Mouse (Mus musculus) stomach, embryonic 14.5 days (tissue): ENCODE data around the gene Degs2. TPM values are rescaled to one million over a fixed set of nuclear protein-coding genes. Genes with fewer than 3 reads are reported as not detected.

Experiments
- ATAC-seq: fragments of 200-750 bp; cut with Nextera tagmentation; 2 replicates; pipeline ENCODE4 v1.8.0; 2017; ENCODE audit warnings: low read depth, moderate TSS enrichment; ENCODE audit not compliant: insufficient number of reproducible peaks, insufficient read depth, low FRiP score
- H3K27ac ChIP-seq: fragments of 300-500 bp; sonication (generic); 2 replicates; pipeline ENCODE4 v1.5.1; 2014; ENCODE audit warnings: mild to moderate bottlenecking, low read length, moderate library complexity, mixed read lengths
- H3K27me3 ChIP-seq: fragments of 300-500 bp; sonication (generic); 2 replicates; pipeline ENCODE4 v1.6.1; 2014; ENCODE audit warnings: low read length, control low read depth, mixed read lengths; ENCODE audit not compliant: control insufficient read depth, insufficient read depth
- H3K36me3 ChIP-seq: fragments of 300-500 bp; sonication (generic); 2 replicates; pipeline ENCODE4 v1.6.1; 2014; ENCODE audit warnings: mild to moderate bottlenecking, control low read depth, low read length, moderate library complexity, mixed read lengths; ENCODE audit not compliant: control insufficient read depth, insufficient read depth
- H3K4me1 ChIP-seq: fragments of 300-500 bp; sonication (generic); 2 replicates; pipeline ENCODE4 v1.6.1; 2014; ENCODE audit warnings: low read length, control low read depth, mixed read lengths; ENCODE audit not compliant: control insufficient read depth, insufficient read depth
- H3K4me2 ChIP-seq: fragments of 300-500 bp; sonication (generic); replicated peaks from 2 replicates; pipeline ENCODE4 v1.6.1; 2014; ENCODE audit warnings: low read depth, low read length, control low read depth
- H3K4me3 ChIP-seq: fragments of 300-500 bp; sonication (generic); 2 replicates; pipeline ENCODE4 v1.5.1; 2014; ENCODE audit warnings: low read depth, low read length, control low read depth
- H3K9ac ChIP-seq: fragments of 300-500 bp; sonication (generic); replicated peaks from 2 replicates; pipeline ENCODE4 v1.6.1; 2014; ENCODE audit warnings: low read depth, mild to moderate bottlenecking, control low read depth, low read length, moderate library complexity, mixed read lengths
- H3K9me3 ChIP-seq: fragments of 300-500 bp; sonication (generic); 2 replicates; pipeline ENCODE4 v1.6.1; 2016; ENCODE audit warnings: low read depth, low read length, control low read depth; ENCODE audit not compliant: control insufficient read depth
- WGBS: fragments of 180-500 bp; shearing (Covaris S2); extraction: QIAGEN DNeasy Blood & Tissue Kit; methylation state at CpG from one replicate; pipeline ENCODE4 v1.1.7; 2014; 5-methylcytosine and 5-hydroxymethylcytosine counted together
- polyA plus RNA-seq: library from polyadenylated mRNA; unstranded; fragments of >200 nt; fragmentation: Nextera tagmentation; extraction: Ambion mirVana; gene quantifications from 2 replicates; pipeline ENCODE4 v1.2.1, GENCODE M21; 2014

The Degs2 gene
- polyA plus RNA-seq, 1 experiment from 2014 or later, result 17.9 TPM

DNA sequence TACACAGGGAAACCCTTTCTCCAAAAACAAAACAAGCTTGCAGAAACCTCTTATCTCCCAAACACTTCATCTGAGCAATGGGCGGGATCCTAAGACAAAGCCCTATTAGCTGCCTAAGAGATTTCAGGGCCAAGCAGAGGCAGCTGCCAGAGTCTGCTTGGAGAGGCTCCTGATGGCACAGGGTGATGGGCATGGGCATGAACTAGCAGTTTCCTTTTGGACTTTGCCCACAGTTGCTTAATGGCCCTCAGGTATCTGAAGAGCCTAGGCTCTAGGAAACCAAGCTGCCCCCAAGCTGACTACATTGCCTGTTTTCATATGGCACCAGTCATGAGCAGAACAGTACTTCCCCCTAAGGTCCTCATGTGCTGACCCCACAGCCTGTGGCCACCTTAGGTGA, 7.9 kb downstream of the Degs2 start:
- no peaks in the 10 kb centered on the region for H3K36me3 ChIP-seq
- no peak overlapping the region for H3K27ac ChIP-seq
- no peak overlapping the region for H3K9ac ChIP-seq
- ATAC-seq, result no peak
- H3K27me3 ChIP-seq, result no peaks in the 10 kb centered on the region
- H3K4me1 ChIP-seq, result no peaks in the 10 kb centered on the region
- H3K4me2 ChIP-seq, result no peak overlapping the region
- no peaks in the 10 kb centered on the region for H3K9me3 ChIP-seq
- H3K4me3 ChIP-seq, result no peak overlapping the region
- WGBS, result 93% methylated on average over 1 of the region's 1 CpGs

DNA sequence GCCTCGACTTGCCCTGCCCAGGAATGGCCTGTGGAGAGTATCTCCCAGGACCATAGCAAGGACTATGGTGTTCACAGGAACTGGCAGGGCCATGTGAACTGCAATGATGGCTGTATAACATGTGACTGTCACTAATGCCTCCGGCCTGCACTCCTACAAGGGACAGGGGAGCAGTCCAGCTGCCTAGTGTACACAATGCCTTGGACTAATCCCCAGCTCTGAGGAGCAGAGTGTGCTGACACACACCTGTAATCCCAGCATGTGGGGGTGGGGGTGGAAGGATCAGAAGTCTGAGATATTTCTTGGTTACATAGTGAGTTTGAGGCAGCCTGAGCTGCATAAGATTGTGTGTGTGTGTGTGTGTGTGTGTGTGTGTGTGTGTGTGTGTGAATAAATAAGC, 8.5 kb downstream of the Degs2 start:
- H3K27me3 ChIP-seq, result no peaks in the 10 kb centered on the region
- H3K9ac ChIP-seq, result no peak overlapping the region
- ATAC-seq, result 0 out of 2 replicates have a peak, but pooled peaks have one; percentile 14
- no peak overlapping the region for H3K4me2 ChIP-seq
- no peaks in the 10 kb centered on the region; the same call in 1 of the 2 replicates for H3K36me3 ChIP-seq
- no peak overlapping the region for H3K27ac ChIP-seq
- H3K9me3 ChIP-seq, result no peaks in the 10 kb centered on the region
- H3K4me3 ChIP-seq, result no peak overlapping the region
- 58% methylated on average over 2 of the region's 2 CpGs for whole genome bisulfite sequencing
- peaks cover 3% of the 10 kb centered on the region; the same call in 1 of the 2 replicates for H3K4me1 ChIP-seq

DNA sequence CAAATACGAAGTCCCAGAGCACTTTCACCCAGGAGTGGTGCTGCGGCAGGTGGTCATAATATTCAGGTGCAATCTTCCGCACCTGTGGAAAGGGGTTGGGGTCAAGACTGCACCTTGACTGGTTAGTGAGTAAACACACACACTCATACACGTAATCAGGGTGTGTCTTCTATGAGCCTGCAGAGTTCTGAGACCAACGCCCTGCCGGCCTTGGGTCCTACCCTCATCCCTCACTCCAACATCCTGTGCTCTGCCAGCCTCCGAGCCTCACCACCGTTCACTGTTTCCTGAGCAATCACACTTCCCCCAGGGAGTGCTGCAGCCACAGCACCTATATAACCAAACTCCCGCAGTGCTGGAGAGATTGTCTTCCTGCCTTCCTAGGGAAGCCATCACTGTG, 11.6 kb downstream of the Degs2 start:
- no peak for ATAC-seq
- no peaks in the 10 kb centered on the region for H3K27me3 ChIP-seq
- peak overlapping the region; percentile 71; the same call in 1 of the 2 replicates for H3K27ac ChIP-seq
- H3K9me3 ChIP-seq, result no peaks in the 10 kb centered on the region
- WGBS, result 66% methylated on average over 9 of the region's 9 CpGs
- H3K36me3 ChIP-seq, result peaks cover 8% of the 10 kb centered on the region
- H3K9ac ChIP-seq, result no peak overlapping the region
- H3K4me1 ChIP-seq, result peaks cover 4% of the 10 kb centered on the region; the same call in 1 of the 2 replicates
- no peak overlapping the region for H3K4me3 ChIP-seq
- no peak overlapping the region for H3K4me2 ChIP-seq

DNA sequence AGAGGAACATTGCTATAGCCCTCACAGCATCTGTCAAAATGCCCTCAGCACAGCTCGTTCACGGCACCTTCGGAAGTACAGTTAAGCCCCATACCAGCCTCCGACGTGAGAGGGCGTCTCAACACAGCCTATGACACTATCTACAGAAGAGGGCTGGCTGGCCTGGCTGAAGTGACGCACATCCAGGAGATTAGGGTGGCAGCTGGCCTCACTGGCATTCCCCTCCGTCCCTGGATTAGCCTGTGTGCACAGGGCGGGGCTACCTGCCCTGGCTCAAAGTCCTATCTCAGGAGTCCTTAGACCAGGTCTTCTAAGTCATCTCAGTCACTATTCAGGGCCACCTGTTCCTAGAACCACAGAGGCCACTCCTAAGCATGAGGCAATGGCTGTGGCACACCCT, 12.9 kb downstream of the Degs2 start:
- Histone ChIP-seq H3K4me1 (peaks cover 4% of the 10 kb centered on the region; the same call in 1 of the 2 replicates), H3K27ac (peak overlapping the region; percentile 33; the same call in 1 of the 2 replicates), H3K4me3 (no peak overlapping the region), H3K9ac (no peak overlapping the region), H3K36me3 (peaks cover 17% of the 10 kb centered on the region), H3K27me3 (no peaks in the 10 kb centered on the region), H3K4me2 (no peak overlapping the region), H3K9me3 (no peaks in the 10 kb centered on the region)
- WGBS, result 78% methylated on average over 9 of the region's 9 CpGs
- peak; percentile 67 for ATAC-seq

DNA sequence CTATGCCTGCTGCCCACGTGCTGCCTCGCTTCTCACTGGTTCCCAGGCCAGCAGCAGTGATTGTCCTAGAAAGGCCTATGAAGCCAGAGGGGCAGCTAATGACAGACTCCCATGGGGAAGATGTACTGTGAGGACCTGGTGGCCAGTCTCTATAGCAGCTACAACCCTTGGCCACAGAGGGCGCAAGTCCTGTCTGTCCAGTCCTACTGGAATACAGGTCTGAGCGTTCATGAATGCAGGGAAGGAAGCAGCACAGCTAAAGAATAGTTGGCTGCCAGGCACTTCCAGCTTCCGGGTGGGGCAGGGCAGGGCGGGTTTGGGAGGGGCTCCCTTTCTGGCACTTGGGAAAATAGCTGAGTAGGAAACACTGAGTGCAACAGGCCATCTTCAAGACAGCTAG, 15.2 kb downstream of the Degs2 start:
- peaks cover 40% of the 10 kb centered on the region for H3K36me3 ChIP-seq
- H3K4me2 ChIP-seq, result no peak overlapping the region
- no peak overlapping the region for H3K4me3 ChIP-seq
- 0 out of 2 replicates have a peak, but pooled peaks have one; percentile 7 for ATAC-seq
- no peaks in the 10 kb centered on the region for H3K9me3 ChIP-seq
- no peak overlapping the region for H3K27ac ChIP-seq
- H3K9ac ChIP-seq, result no peak overlapping the region
- H3K27me3 ChIP-seq, result no peaks in the 10 kb centered on the region
- peaks cover 4% of the 10 kb centered on the region; the same call in 1 of the 2 replicates for H3K4me1 ChIP-seq
- WGBS, result 63% methylated on average over 6 of the region's 6 CpGs

DNA sequence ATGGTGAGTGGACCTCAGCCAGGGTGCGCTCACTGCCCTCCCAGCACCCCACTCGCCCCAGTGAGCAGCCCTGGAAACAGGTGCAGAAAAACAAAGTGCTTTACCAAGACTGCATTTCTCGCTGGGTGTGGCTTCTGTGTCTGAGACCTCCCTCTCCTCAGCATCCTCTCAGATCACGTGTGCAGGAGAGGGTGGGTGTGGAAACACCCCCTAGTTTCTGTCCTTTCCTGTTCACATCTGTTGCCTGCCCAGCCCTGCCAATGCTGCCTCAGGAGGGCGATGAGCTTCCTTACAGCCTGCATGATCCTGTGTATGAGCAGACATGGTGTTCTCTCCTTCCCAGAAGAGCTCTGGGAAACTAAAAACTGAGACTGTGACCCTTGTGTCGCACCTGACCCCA, 15.7 kb downstream of the Degs2 start:
- Histone ChIP-seq H3K9ac (no peak overlapping the region), H3K4me1 (peaks cover 4% of the 10 kb centered on the region; the same call in 1 of the 2 replicates), H3K27me3 (no peaks in the 10 kb centered on the region), H3K36me3 (peaks cover 44% of the 10 kb centered on the region), H3K27ac (no peak overlapping the region), H3K4me3 (no peak overlapping the region), H3K9me3 (no peaks in the 10 kb centered on the region), H3K4me2 (no peak overlapping the region)
- no peak for ATAC-seq
- 70% methylated on average over 6 of the region's 6 CpGs for WGBS

DNA sequence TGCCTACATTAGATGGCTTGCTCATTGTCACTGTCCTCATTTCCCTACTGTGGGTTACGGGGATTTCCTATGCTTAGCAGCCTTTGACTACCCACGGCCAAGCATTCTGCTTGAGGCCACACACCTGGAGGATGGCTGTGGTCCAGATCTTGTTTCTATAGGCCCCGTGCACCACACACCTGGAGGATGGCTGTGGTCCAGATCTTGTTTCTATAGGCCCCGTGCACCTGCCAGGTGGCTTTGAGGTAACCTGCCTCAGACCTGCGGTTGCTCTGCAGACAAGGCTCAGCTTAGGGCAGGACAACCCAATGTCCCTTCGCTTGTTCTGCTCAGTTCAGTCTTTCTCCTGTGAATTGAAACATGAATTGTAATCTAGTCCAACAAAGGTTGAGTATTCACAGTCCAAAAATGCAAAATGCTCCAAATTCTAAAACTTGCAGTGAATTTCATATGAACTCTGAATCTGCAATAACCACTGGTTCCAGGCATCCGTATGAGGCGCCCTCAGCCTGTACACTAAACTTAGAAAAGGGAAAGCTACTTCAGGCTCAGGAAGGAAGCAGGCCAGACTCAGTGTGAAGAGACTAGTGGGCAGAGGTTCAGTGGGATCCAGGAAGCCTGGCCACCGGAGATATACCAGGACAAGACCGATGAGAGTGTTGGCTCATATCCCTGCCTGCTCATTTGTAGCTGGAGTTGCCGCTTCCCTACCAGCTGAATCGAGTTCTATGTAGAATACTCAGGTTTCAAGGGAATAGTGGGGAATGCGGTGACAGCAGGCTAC, 19.7 kb downstream of the Degs2 start:
- peaks cover 69% of the 10 kb centered on the region for H3K36me3 ChIP-seq
- H3K4me3 ChIP-seq, result no peak overlapping the region
- H3K9me3 ChIP-seq, result no peaks in the 10 kb centered on the region
- no peak overlapping the region for H3K4me2 ChIP-seq
- H3K9ac ChIP-seq, result no peak overlapping the region
- 89% methylated on average over 13 of the region's 13 CpGs for WGBS
- ATAC-seq, result no peak
- no peaks in the 10 kb centered on the region for H3K27me3 ChIP-seq
- H3K4me1 ChIP-seq, result no peaks in the 10 kb centered on the region
- no peak overlapping the region for H3K27ac ChIP-seq

DNA sequence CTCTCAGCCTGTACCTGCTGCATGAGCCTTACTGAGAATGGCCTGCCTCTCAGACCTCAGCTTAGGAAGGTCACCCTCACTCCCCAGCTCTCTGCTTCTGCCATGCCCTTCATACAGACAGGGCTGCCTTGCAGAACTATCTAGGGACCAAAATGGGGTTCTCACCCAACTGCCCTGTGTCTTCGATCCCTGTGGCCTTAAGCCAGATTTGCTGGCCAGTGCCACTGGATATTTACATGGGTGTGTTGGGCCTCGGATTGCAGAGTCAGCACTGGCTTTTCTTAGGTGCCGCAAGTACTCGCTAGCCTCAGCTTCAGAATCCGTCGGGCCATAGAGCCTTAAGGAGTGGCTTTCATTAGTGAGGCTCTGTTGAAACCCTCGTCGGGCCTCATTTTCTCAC, 21.3 kb downstream of the Degs2 start:
- ATAC-seq, result no peak
- WGBS, result 91% methylated on average over 8 of the region's 8 CpGs
- Histone ChIP-seq H3K4me2 (no peak overlapping the region), H3K4me1 (no peaks in the 10 kb centered on the region), H3K9ac (no peak overlapping the region), H3K27ac (no peak overlapping the region), H3K27me3 (no peaks in the 10 kb centered on the region), H3K9me3 (no peaks in the 10 kb centered on the region), H3K36me3 (peaks cover 76% of the 10 kb centered on the region), H3K4me3 (no peak overlapping the region)
